Mouse (Mus musculus): Measurements from ENCODE around the gene Tmem170.
A peak's percentile ranks its signal among the peaks of the same experiment; 100 is the strongest.

DNA sequence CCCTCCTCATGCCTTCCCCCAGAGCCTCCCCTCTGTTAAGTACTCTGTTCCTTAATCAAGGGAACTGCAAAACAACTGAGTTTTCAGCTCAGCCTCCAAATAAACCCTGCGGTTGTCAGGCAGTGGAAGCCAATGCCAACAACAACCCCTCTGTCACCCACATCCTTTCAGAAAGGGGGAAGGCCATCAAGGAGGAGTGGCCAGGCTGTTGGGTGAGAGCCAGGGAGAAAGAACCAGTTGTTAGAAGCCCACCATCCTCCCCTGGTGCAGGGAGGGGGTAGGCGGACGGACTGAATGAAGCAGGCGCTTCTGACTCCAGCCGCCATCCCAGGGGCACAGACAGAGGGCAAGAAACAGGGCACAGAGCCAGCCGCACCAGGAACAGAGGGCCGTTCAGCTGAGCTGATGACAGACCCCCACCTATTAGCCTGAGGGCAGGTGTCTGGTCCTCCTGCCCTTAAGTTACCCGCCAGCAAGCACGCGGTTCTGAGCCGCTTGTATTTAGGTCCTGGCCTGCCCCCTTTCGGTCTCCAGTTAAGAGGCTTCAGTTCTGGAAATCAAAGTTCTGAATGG, 36.4 kb upstream of the Tmem170 start:
- TF ChIP-seq CTCF (IDR thresholded peaks at IDR 0.05; ENCODE audit: low read depth) (peak; percentile 36; the same call in 1 of the 2 replicates), EP300 (optimal IDR thresholded peaks at IDR 0.05) (no peak)

Measured in stomach, postnatal 0 days (tissue).